Mouse (Mus musculus) olfactory bulb, adult 2 months (tissue): ENCODE data around the gene Sfrp5. TPM values are rescaled to one million over a fixed set of nuclear protein-coding genes. Genes with fewer than 3 reads are reported as not detected.

ENCODE experiments used
- H3K27ac ChIP-seq: fragments of 200-500 bp; 2 replicates; pipeline ENCODE4 v1.5.1; 2012; ENCODE audit warnings: low read depth, low read length; ENCODE audit not compliant: insufficient read depth
- H3K4me1 ChIP-seq: fragments of 200-500 bp; 2 replicates; pipeline ENCODE4 v1.6.1; 2012; ENCODE audit warnings: low read length; ENCODE audit not compliant: control insufficient read depth, insufficient read depth
- H3K4me3 ChIP-seq: fragments of 200-500 bp; 2 replicates; pipeline ENCODE4 v1.5.1; 2012; ENCODE audit warnings: mild to moderate bottlenecking, low read depth, low read length, moderate library complexity; ENCODE audit not compliant: insufficient read depth
- CTCF ChIP-seq: fragments of 200-500 bp; IDR thresholded peaks from 2 replicates; pipeline ENCODE4 v1.5.1; 2012; ENCODE audit warnings: low read depth, mild to moderate bottlenecking, low read length, moderate library complexity; ENCODE audit not compliant: insufficient read depth
- POLR2A ChIP-seq: fragments of 200-500 bp; IDR thresholded peaks from 2 replicates; pipeline ENCODE4 v1.6.1; 2012; ENCODE audit warnings: mild to moderate bottlenecking, low read depth, low read length, moderate library complexity; ENCODE audit not compliant: insufficient read depth
- WGBS: fragments of 180-500 bp; shearing (Covaris S2); methylation state at CpG from one replicate; pipeline ENCODE4 v1.1.7; 2018; 5-methylcytosine and 5-hydroxymethylcytosine counted together
- polyA plus RNA-seq: library from polyadenylated mRNA; stranded (reverse); fragments of >200 nt; gene quantifications from 2 replicates; pipeline ENCODE4 v1.2.4, GENCODE M21; 2012; ENCODE audit warnings: low replicate concordance; ENCODE audit not compliant: missing spikeins, insufficient read depth, insufficient read length

Gene Sfrp5
- polyA plus RNA-seq, 1 experiment: not detected

DNA sequence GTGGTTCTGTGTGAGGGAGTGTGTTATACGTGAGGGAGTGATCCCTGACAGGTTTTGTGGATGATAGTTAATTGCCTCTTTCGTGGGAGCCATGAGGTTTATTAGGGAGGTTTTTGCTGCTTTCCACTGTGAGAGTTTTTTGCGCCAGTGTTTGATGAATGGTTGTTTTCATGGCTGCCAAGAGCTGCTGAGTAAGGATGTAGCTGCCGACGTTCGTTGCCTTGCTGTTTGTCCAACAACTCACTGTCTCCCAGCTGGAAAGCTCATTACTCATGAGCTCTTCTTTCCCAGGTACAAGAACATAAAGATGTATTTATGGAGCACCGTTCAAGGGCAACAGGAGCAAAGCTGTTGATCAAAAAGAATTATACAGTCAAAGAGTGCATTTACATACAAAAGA is 37.9 kb downstream of the Sfrp5 start:
- no peak for TF ChIP-seq POLR2A
- TF ChIP-seq CTCF: no peak
- Histone ChIP-seq H3K4me3 (no peak overlapping the region), H3K27ac (no peak overlapping the region), H3K4me1 (peaks cover 7% of the 10 kb centered on the region)
- WGBS: 13% methylated on average over 7 of the region's 7 CpGs

- no peak within 1 kb of the TSS for H3K4me3 ChIP-seq
- WGBS: 61% methylated on average over 5 of the region's 5 CpGs
- H3K27ac ChIP-seq: no peak within 1 kb of the TSS
- H3K4me1 ChIP-seq: peaks cover 7% of the 10 kb centered on the region
- no peak for TF ChIP-seq CTCF
- no peak for TF ChIP-seq POLR2A
These were observed 38.3 kb downstream of the Sfrp5 start, which contains the start of gene Zfyve27 for GRCm38 (mm10) chr19:42163764-42164163. Gene Zfyve27 (plus strand): TSS chr19:42163951.

- H3K4me3 ChIP-seq: no peak overlapping the region
These were observed 43.6 kb downstream of the Sfrp5 start for GRCm38 (mm10) chr19:42158246-42159017.

GRCm38 (mm10) chr19:42157493-42158237 is 44.4 kb downstream of the Sfrp5 start:
- TF ChIP-seq POLR2A (no peak), CTCF (no peak)
- no peak overlapping the region for H3K27ac ChIP-seq
- 66% methylated on average over 12 of the region's 12 CpGs for WGBS
- H3K4me1 ChIP-seq: no peaks in the 10 kb centered on the region
- H3K4me3 ChIP-seq: no peak overlapping the region

More at GRCm38 (mm10) chr19:42158246-42159017, 43.6 kb downstream of the Sfrp5 start:
- H3K27ac ChIP-seq: no peak overlapping the region
- H3K4me1 ChIP-seq: no peaks in the 10 kb centered on the region
- TF ChIP-seq CTCF (no peak), POLR2A (no peak)
- WGBS: 73% methylated on average over 13 of the region's 13 CpGs

DNA sequence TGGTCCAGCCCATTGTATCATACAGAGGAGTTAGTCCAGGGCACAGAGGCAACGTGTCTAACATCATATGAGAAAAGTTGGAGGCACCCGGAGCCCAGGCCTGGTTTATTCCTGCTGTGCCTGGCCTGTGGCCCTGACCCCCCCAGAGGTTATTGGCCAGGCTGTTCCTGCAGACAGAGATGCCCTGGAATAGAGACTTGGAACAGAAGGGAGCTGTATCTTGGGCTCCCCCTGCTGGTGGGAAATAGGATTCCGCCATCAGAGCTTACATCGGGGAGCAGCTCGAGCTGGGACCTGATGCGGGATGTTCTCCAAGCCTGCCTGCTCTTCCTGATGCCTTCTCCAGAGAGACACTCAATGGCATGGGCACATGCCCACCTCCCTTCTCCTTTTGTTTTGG is 50.1 kb downstream of the Sfrp5 start:
- WGBS: 6% methylated on average over 6 of the region's 6 CpGs

DNA sequence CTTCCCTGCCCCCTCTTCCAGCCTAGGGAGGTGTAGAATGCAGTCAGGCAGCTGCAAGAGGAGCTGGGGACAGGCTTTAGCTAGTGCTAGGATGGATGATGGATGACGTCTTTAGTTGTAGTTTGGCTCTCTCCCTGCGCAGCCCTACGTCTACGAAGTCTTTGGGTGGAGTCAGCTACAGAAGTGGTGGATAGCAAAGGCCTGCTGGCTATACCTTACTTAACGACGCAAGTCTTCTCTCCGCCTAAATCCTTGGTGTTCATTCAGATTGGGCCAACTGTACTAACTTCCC is 53.5 kb downstream of the Sfrp5 start:
- H3K4me1 ChIP-seq: peaks cover 28% of the 10 kb centered on the region
- peak overlapping the region; percentile 84; the same call in 1 of the 2 replicates for H3K27ac ChIP-seq
- 41% methylated on average over 7 of the region's 7 CpGs for WGBS
- H3K4me3 ChIP-seq: peak overlapping the region; percentile 57
- TF ChIP-seq POLR2A: no peak
- TF ChIP-seq CTCF: no peak

More for the DNA sequence above, 50.1 kb downstream of the Sfrp5 start:
- Histone ChIP-seq H3K4me1 (peaks cover 27% of the 10 kb centered on the region), H3K4me3 (no peak overlapping the region), H3K27ac (no peak overlapping the region)
- TF ChIP-seq POLR2A (no peak), CTCF (peak; percentile 73)

Other genes with a start within 250 kb of the Sfrp5 start
- not detected in 2 replicates for gene Mms19, start 221.1 kb downstream of the Sfrp5 start, polyA plus RNA-seq
- gene Ubtd1, start 220.5 kb downstream of the Sfrp5 start, polyA plus RNA-seq: not detected in 2 replicates
- gene Ankrd2, start 166.3 kb downstream of the Sfrp5 start, polyA plus RNA-seq: not detected in 2 replicates
- gene Hoga1, start 156.6 kb downstream of the Sfrp5 start, polyA plus RNA-seq: not detected in 2 replicates
- gene 4933411K16Rik, start 150.0 kb downstream of the Sfrp5 start, polyA plus RNA-seq: not detected in 2 replicates
- not detected in 2 replicates for gene Morn4, start 115.9 kb downstream of the Sfrp5 start, polyA plus RNA-seq
- not detected in 2 replicates for gene Pi4k2a, start 111.8 kb downstream of the Sfrp5 start, polyA plus RNA-seq
- not detected in 2 replicates for gene Avpi1, start 73.2 kb downstream of the Sfrp5 start, polyA plus RNA-seq
- not detected in 2 replicates for gene Marveld1, start 54.9 kb downstream of the Sfrp5 start, polyA plus RNA-seq
- gene Zfyve27, start 38.3 kb downstream of the Sfrp5 start, polyA plus RNA-seq: not detected in 2 replicates
- not detected in 2 replicates for gene Golga7b, start 45.3 kb upstream of the Sfrp5 start, polyA plus RNA-seq
- gene Crtac1, start 229.5 kb upstream of the Sfrp5 start, polyA plus RNA-seq: not detected in 2 replicates